Mouse (Mus musculus) layer of hippocampus, adult 9-10 months (tissue): ENCODE measurements around the gene Ccdc163.
A peak's percentile ranks its signal among the peaks of the same experiment; 100 is the strongest.
"Not testable (repeated sequence)": the region's sequence is repeated elsewhere in the genome, so short reads cannot be mapped to it uniquely, and the experiment has no call there.

Experiments
- DNase-seq: peaks from one replicate; pipeline ENCODE4 v3.0.0; 2022; ENCODE audit warnings: low spot score

Ccdc163 gene

GRCm38 (mm10) chr4:116708201-116708764 is at the start of gene Ccdc163, which contains the start of gene Mmachc:
Gene Ccdc163, plus strand, starts transcription at chr4:116708509.
Gene Mmachc, minus strand, starts transcription at chr4:116708406.
- peak; percentile 94 for DNase-seq

GRCm38 (mm10) chr4:116659474-116659873 is 48.8 kb upstream of the Ccdc163 start:
- DNase-seq, result no peak

DNA sequence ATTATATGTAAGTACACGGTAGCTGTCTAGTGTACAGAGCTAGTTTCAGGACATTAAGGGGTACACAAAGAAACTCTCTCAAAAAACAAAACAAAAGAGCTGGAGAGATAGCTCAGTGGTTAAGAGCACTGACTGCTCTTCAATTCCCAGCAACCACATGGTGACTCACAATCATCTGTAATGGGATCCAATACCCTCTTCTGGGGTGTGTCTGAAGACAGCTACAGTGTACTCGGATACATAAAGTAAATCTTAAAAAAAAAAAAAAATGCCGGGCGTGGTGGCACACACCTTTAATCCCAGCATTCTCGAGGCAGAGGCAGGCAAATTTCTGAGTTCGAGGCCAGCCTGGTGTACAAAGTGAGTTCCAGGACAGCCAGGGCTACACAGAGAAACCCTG is 48.4 kb upstream of the Ccdc163 start:
- not testable (repeated sequence) for DNase-seq

DNA sequence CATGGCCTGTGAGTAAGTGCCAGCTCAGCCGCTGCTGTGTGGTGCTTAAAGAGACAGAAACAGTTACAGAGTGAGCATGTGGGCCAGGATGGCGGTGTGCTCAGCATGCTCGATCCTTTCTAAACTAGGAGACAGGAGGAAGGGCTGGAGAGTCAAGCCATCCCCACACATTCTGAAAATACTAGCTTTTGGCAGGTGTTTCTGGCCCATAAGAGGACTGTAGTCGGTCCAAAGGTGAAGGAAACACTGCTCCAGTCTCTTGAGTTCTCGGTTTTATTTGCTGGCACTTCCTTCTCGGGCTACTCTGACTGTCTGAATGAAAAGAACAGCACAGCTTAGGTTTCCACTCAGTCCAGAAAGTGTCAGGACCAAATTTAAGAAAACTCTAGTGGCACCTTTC is 47.5 kb upstream of the Ccdc163 start:
- no peak for DNase-seq

DNA sequence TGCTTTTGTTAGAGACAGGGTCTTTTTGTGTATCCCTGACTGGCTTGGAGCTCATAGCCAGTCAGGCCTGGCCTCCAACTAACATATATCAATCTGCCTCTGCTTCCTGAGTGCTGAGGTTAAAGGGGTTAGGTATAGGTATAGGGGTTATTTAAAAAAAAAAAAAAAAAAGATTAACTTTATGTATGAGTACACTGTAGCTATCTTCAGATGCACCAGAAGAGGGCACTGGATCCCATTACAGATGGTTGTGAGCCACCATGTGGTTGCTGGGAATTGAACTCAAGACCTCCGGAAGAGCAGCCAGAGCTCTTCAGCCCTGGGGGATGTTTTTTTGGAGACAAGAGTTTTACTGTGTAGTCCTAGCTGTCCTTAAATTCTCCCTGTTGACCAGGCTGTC is 46.3 kb upstream of the Ccdc163 start:
- DNase-seq, result no peak

DNA sequence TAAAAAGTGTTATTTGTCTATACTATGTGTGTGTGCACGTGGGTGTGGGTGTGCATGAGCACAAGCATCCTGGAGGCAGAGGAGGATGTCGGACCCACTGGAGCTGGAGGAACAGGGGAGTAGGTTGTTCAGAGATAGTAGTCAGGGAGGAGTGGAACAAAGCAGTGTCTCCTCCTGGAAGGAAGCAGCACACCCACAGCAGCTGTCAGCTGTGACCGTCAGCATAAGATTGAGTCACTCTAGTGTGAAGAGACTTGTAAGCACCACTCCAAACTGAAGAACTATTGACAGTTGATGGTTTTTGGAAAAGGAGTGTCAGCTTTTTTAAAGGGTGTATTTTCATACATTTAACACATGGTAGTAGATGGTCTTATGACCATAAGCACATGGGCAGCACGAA is 41.7 kb upstream of the Ccdc163 start:
- DNase-seq, result no peak

- DNase-seq, result no peak
Measured at GRCm38 (mm10) chr4:116668145-116668544, 40.2 kb upstream of the Ccdc163 start.

GRCm38 (mm10) chr4:116669291-116669690 is 39.0 kb upstream of the Ccdc163 start:
- no peak for DNase-seq

DNA sequence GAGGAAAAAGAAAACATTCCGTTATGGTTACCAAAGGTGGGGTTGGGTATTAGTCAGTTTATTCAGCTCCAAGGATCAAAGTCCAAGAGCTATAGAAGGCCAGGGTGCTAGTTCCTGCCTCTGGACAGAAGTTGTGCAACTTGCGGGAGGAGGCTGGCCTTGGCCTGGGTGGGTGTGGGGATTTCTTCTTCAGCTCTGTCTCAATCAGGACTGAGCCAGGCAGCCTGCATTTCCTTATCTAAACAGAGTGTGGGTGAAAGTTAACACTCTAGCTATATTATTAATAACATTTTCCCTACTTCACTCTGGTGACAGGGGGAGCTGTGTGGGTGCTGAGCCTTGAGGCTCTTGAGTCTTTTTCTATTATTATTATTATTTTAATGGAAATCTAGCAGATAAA is 35.5 kb upstream of the Ccdc163 start:
- no peak for DNase-seq

- not testable (repeated sequence) for DNase-seq
Measured at GRCm38 (mm10) chr4:116674761-116675160, 33.5 kb upstream of the Ccdc163 start.

- no peak for DNase-seq
Measured at GRCm38 (mm10) chr4:116676027-116676426, 32.3 kb upstream of the Ccdc163 start.

- no peak for DNase-seq
Measured at GRCm38 (mm10) chr4:116677808-116678207, 30.5 kb upstream of the Ccdc163 start.

GRCm38 (mm10) chr4:116679141-116679540 is 29.2 kb upstream of the Ccdc163 start:
- no peak for DNase-seq

DNA sequence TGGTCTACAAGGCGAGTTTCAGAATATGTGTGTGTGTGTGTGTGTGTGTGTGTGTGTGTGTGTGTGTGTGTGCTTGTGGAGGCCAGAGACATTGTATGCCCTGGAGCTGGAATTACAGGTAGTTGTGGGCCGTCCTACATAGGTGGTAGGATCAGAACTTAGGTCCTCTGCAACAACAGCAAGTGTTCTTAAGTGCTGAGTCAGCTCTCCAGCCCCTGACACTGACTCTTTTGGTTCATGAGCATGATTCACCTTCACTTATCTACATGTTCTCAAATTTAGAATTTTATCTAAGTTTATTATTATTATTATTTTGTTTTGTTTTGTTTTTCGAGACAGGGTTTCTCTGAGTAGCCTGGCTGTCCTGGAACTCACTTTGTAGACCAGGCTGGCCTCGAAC is 27.8 kb upstream of the Ccdc163 start:
- not testable (repeated sequence) for DNase-seq

- DNase-seq, result no peak
Measured at GRCm38 (mm10) chr4:116683957-116684356, 24.4 kb upstream of the Ccdc163 start.

DNA sequence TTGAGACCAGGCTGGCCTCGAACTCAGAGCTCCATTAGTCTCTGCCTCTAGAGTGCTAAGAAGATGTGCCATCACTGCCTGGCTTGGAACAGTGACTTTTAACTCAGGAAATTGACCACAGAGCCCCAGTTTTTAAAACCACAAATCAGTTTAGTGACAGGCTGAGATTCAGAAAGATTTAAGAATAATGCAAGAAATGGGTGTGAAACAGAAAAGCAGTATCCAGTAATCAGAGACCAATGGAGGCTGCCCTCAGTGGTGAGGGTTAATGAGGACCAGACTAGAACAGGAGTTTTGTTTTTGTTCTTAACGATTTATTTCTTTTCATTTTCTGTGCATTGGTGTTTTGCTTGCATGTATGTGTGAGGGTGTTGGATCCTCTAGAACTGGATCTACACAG is 23.6 kb upstream of the Ccdc163 start:
- DNase-seq, result no peak

- DNase-seq, result peak; percentile 85
Measured at GRCm38 (mm10) chr4:116685402-116686061, 22.8 kb upstream of the Ccdc163 start, which contains the start of gene Prdx1. Gene Prdx1, plus strand, starts transcription at chr4:116685544.

GRCm38 (mm10) chr4:116687041-116687440 is 21.3 kb upstream of the Ccdc163 start:
- DNase-seq, result no peak

DNA sequence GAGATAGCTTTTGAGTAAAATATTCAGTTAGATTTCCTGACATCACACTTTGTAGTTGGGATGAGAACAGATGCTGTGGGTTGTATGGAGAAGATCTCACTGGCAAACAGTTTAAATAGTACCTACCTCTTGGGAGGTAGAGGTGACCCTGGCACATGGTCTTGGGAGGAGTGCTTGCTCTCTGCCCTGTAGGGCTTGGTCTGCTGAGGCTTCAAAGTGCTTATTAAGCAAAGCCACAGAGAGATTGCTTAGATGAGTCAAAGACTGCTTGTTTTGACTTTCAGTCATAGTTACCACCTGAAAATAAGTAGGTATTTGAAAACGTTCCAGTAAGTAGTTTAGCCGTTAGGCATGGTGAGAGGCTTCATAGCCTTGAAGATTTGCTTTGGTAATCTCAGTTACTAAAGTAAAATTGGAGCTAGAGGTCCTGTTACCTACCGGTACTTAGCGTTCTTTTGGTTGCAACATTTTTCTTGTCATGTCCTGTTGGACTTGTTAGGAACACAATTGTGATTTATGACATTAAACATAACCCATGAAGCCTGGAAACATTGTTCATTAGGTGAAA is 18.9 kb upstream of the Ccdc163 start:
- DNase-seq, result no peak

DNA sequence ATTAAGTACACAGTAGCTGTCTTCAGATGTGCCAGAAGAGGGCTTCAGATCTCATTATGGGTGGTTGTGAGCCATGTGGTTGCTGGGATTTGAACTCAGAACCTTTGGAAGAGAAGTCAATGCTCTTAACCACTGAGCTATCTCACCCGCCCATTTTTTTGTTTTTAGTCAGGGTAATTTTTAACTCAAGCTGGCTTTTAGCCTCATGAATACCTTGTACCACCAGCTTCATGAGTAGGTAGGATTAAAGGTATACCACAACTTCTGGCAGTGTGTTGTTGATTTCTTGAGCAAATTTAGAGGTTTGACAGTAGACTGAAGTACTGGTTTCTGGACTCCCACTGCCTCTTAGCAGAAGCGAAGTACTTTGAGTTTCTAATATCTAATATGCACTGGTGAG is 16.2 kb upstream of the Ccdc163 start:
- no peak for DNase-seq

DNA sequence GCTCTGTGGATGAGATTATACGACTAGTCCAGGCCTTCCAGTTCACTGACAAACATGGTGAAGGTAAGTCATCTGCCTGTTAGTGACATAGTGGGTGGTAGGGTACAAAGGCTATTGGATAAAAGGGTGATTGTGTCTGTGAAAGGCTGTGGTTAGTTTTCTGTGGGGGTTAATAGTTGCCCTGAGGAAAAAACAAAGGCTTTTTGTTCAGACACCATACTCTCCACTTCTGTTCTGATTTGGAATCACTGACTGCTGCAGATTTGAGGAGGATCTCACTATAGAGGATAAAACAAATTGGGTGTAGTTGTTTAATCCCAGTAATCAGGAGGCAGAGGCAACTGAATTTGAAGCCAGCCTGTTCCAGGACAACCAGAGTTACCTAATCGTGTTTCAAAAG is 14.5 kb upstream of the Ccdc163 start:
- DNase-seq, result no peak

DNA sequence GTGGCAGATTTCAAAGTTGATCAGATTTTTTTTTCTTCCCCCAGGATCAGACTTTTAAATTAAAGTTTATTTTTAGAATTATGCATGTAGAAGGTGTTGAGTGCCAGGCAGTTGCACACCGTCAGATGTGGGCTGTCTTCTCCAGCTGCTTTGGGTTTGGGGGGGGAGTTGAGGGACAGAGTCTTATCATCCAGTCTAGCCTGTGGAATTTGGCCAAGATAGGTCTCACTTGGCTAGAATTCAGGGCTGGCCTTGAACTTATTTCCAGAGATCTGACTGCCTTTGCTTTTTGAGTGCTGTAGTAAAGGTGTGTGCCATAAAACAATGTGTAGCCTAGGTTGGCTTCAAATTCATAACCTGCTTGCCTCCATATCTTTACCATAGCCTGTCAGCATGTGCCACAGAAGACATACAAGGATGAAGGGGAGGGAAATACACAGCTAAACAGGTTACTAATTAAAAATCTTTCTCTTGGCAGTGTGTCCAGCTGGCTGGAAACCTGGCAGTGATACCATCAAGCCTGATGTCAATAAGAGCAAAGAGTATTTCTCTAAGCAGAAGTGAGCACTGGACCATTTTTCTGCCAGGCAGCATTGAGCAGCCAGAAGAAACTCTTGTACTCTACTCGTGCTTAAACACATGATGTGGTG is 9.5 kb upstream of the Ccdc163 start:
- DNase-seq, result no peak

DNA sequence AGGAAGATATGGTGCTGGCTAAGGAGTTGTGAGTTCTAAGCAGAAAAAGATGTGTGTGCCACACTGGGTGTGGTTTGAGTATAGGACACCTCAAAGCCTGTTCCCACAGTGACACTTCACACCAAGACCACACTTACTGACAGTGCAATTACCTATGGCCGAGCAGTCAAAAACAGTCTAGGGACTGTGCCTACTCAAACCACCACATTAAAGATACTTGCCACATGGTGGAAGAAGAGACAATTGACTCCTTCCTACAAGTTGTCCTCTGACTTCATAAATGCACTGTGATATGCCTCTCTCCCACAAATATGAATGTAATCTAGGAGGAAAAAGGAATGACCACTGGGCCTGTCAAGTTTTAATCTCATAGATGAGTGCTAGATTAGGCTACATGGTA is 7.3 kb upstream of the Ccdc163 start:
- no peak for DNase-seq
